Mouse (Mus musculus): ENCODE results near the gene Olfr597. TPM values are rescaled to one million over a fixed set of nuclear protein-coding genes. Genes with fewer than 3 reads are reported as not detected.

The Olfr597 gene
- total and polyA plus RNA-seq, 3 experiments: not detected

Other genes with a start within 250 kb of the Olfr597 start
Only the 20 nearest of the 27 such genes appear.
- not detected in 2 replicates for gene Olfr586, start 190.7 kb upstream of the Olfr597 start, total RNA-seq (2012; rRNA removed)
- gene Olfr586, start 190.7 kb upstream of the Olfr597 start, total RNA-seq (2014; rRNA removed): not detected in 2 replicates
- gene Olfr586, start 190.7 kb upstream of the Olfr597 start, polyA plus RNA-seq (2012; ENCODE audit: insufficient read length, low read depth): not detected in 2 replicates
- not detected in 2 replicates for gene Olfr588-ps1, start 175.4 kb upstream of the Olfr597 start, total RNA-seq (2012; rRNA removed)
- gene Olfr588-ps1, start 175.4 kb upstream of the Olfr597 start, total RNA-seq (2014; rRNA removed): not detected in 2 replicates
- gene Olfr588-ps1, start 175.4 kb upstream of the Olfr597 start, polyA plus RNA-seq (2012; ENCODE audit: insufficient read length, low read depth): not detected in 2 replicates
- gene Olfr589, start 160.0 kb upstream of the Olfr597 start, total RNA-seq (2012; rRNA removed): not detected in 2 replicates
- gene Olfr589, start 160.0 kb upstream of the Olfr597 start, total RNA-seq (2014; rRNA removed): not detected in 2 replicates
- not detected in 2 replicates for gene Olfr589, start 160.0 kb upstream of the Olfr597 start, polyA plus RNA-seq (2012; ENCODE audit: insufficient read length, low read depth)
- gene Olfr591, start 138.0 kb upstream of the Olfr597 start, total RNA-seq (2012; rRNA removed): not detected in 2 replicates
- gene Olfr591, start 138.0 kb upstream of the Olfr597 start, total RNA-seq (2014; rRNA removed): not detected in 2 replicates
- gene Olfr591, start 138.0 kb upstream of the Olfr597 start, polyA plus RNA-seq (2012; ENCODE audit: insufficient read length, low read depth): not detected in 2 replicates
- gene Olfr592, start 131.5 kb upstream of the Olfr597 start, total RNA-seq (2012; rRNA removed): not detected in 2 replicates
- not detected in 2 replicates for gene Olfr592, start 131.5 kb upstream of the Olfr597 start, total RNA-seq (2014; rRNA removed)
- gene Olfr592, start 131.5 kb upstream of the Olfr597 start, polyA plus RNA-seq (2012; ENCODE audit: insufficient read length, low read depth): not detected in 2 replicates
- not detected in 2 replicates for gene Olfr593, start 104.5 kb upstream of the Olfr597 start, total RNA-seq (2012; rRNA removed)
- gene Olfr593, start 104.5 kb upstream of the Olfr597 start, total RNA-seq (2014; rRNA removed): not detected in 2 replicates
- not detected in 2 replicates for gene Olfr593, start 104.5 kb upstream of the Olfr597 start, polyA plus RNA-seq (2012; ENCODE audit: insufficient read length, low read depth)
- gene Olfr594, start 99.3 kb upstream of the Olfr597 start, total RNA-seq (2012; rRNA removed): not detected in 2 replicates
- gene Olfr594, start 99.3 kb upstream of the Olfr597 start, total RNA-seq (2014; rRNA removed): not detected in 2 replicates
- gene Olfr594, start 99.3 kb upstream of the Olfr597 start, polyA plus RNA-seq (2012; ENCODE audit: insufficient read length, low read depth): not detected in 2 replicates
- gene Usp17ld, start 63.8 kb upstream of the Olfr597 start, total RNA-seq (2012; rRNA removed): not detected in 2 replicates
- not detected in 2 replicates for gene Usp17ld, start 63.8 kb upstream of the Olfr597 start, total RNA-seq (2014; rRNA removed)
- gene Usp17ld, start 63.8 kb upstream of the Olfr597 start, polyA plus RNA-seq (2012; ENCODE audit: insufficient read length, low read depth): not detected in 2 replicates
- not detected in 2 replicates for gene Olfr596, start 10.7 kb upstream of the Olfr597 start, total RNA-seq (2012; rRNA removed)
- gene Olfr596, start 10.7 kb upstream of the Olfr597 start, total RNA-seq (2014; rRNA removed): not detected in 2 replicates
- not detected in 2 replicates for gene Olfr596, start 10.7 kb upstream of the Olfr597 start, polyA plus RNA-seq (2012; ENCODE audit: insufficient read length, low read depth)
- gene Olfr598, start 7.3 kb downstream of the Olfr597 start, total RNA-seq (2012; rRNA removed): not detected in 2 replicates
- not detected in 2 replicates for gene Olfr598, start 7.3 kb downstream of the Olfr597 start, total RNA-seq (2014; rRNA removed)
- gene Olfr598, start 7.3 kb downstream of the Olfr597 start, polyA plus RNA-seq (2012; ENCODE audit: insufficient read length, low read depth): not detected in 2 replicates
- not detected in 2 replicates for gene Olfr599, start 19.6 kb downstream of the Olfr597 start, total RNA-seq (2012; rRNA removed)
- gene Olfr599, start 19.6 kb downstream of the Olfr597 start, total RNA-seq (2014; rRNA removed): not detected in 2 replicates
- not detected in 2 replicates for gene Olfr599, start 19.6 kb downstream of the Olfr597 start, polyA plus RNA-seq (2012; ENCODE audit: insufficient read length, low read depth)
- not detected in 2 replicates for gene Olfr600, start 33.4 kb downstream of the Olfr597 start, total RNA-seq (2012; rRNA removed)
- gene Olfr600, start 33.4 kb downstream of the Olfr597 start, total RNA-seq (2014; rRNA removed): not detected in 2 replicates
- gene Olfr600, start 33.4 kb downstream of the Olfr597 start, polyA plus RNA-seq (2012; ENCODE audit: insufficient read length, low read depth): not detected in 2 replicates
- not detected in 2 replicates for gene Olfr601, start 46.3 kb downstream of the Olfr597 start, total RNA-seq (2012; rRNA removed)
- not detected in 2 replicates for gene Olfr601, start 46.3 kb downstream of the Olfr597 start, total RNA-seq (2014; rRNA removed)
- not detected in 2 replicates for gene Olfr601, start 46.3 kb downstream of the Olfr597 start, polyA plus RNA-seq (2012; ENCODE audit: insufficient read length, low read depth)
- gene Olfr603, start 69.9 kb downstream of the Olfr597 start, total RNA-seq (2012; rRNA removed): not detected in 2 replicates
- not detected in 2 replicates for gene Olfr603, start 69.9 kb downstream of the Olfr597 start, total RNA-seq (2014; rRNA removed)
- not detected in 2 replicates for gene Olfr603, start 69.9 kb downstream of the Olfr597 start, polyA plus RNA-seq (2012; ENCODE audit: insufficient read length, low read depth)
- not detected in 2 replicates for gene Usp17lc, start 98.8 kb downstream of the Olfr597 start, total RNA-seq (2012; rRNA removed)
- not detected in 2 replicates for gene Usp17lc, start 98.8 kb downstream of the Olfr597 start, total RNA-seq (2014; rRNA removed)
- gene Usp17lc, start 98.8 kb downstream of the Olfr597 start, polyA plus RNA-seq (2012; ENCODE audit: insufficient read length, low read depth): not detected in 2 replicates
- not detected in 2 replicates for gene Olfr605, start 129.1 kb downstream of the Olfr597 start, total RNA-seq (2012; rRNA removed)
- not detected in 2 replicates for gene Olfr605, start 129.1 kb downstream of the Olfr597 start, total RNA-seq (2014; rRNA removed)
- not detected in 2 replicates for gene Olfr605, start 129.1 kb downstream of the Olfr597 start, polyA plus RNA-seq (2012; ENCODE audit: insufficient read length, low read depth)
- gene Olfr606, start 132.7 kb downstream of the Olfr597 start, total RNA-seq (2012; rRNA removed): not detected in 2 replicates
- gene Olfr606, start 132.7 kb downstream of the Olfr597 start, total RNA-seq (2014; rRNA removed): not detected in 2 replicates
- gene Olfr606, start 132.7 kb downstream of the Olfr597 start, polyA plus RNA-seq (2012; ENCODE audit: insufficient read length, low read depth): not detected in 2 replicates
- not detected in 2 replicates for gene Olfr607, start 147.8 kb downstream of the Olfr597 start, total RNA-seq (2012; rRNA removed)
- not detected in 2 replicates for gene Olfr607, start 147.8 kb downstream of the Olfr597 start, total RNA-seq (2014; rRNA removed)
- gene Olfr607, start 147.8 kb downstream of the Olfr597 start, polyA plus RNA-seq (2012; ENCODE audit: insufficient read length, low read depth): not detected in 2 replicates
- not detected in 2 replicates for gene Olfr608, start 153.6 kb downstream of the Olfr597 start, total RNA-seq (2012; rRNA removed)
- gene Olfr608, start 153.6 kb downstream of the Olfr597 start, total RNA-seq (2014; rRNA removed): not detected in 2 replicates
- not detected in 2 replicates for gene Olfr608, start 153.6 kb downstream of the Olfr597 start, polyA plus RNA-seq (2012; ENCODE audit: insufficient read length, low read depth)
- gene Olfr609, start 181.7 kb downstream of the Olfr597 start, total RNA-seq (2012; rRNA removed): not detected in 2 replicates
- gene Olfr609, start 181.7 kb downstream of the Olfr597 start, total RNA-seq (2014; rRNA removed): not detected in 2 replicates
- gene Olfr609, start 181.7 kb downstream of the Olfr597 start, polyA plus RNA-seq (2012; ENCODE audit: insufficient read length, low read depth): not detected in 2 replicates